Mouse (Mus musculus) cerebellum, adult 2 months (tissue): ENCODE measurements around the gene Mgat4d. TPM values are rescaled to one million over a fixed set of nuclear protein-coding genes. Genes with fewer than 3 reads are reported as not detected.
"Not testable (repeated sequence)": the region's sequence is repeated elsewhere in the genome, so short reads cannot be mapped to it uniquely, and the experiment has no call there.

Source experiments
- DNase-seq, 2 experiments: peaks; one replicate each; pipeline ENCODE4 v3.0.0; 2021
- H3K27ac ChIP-seq: fragments of 200-500 bp; 2 replicates; pipeline ENCODE4 v1.5.1; 2012; ENCODE audit warnings: low read length, control low read depth, inconsistent platforms; ENCODE audit not compliant: insufficient read depth
- H3K27me3 ChIP-seq: fragments of 200-500 bp; 2 replicates; pipeline ENCODE4 v1.6.1; 2012; ENCODE audit warnings: inconsistent platforms, mild to moderate bottlenecking, low read length, moderate library complexity; ENCODE audit not compliant: control insufficient read depth, insufficient read depth
- H3K4me1 ChIP-seq: fragments of 200-500 bp; 2 replicates; pipeline ENCODE4 v1.6.1; 2011; ENCODE audit warnings: low read length; ENCODE audit not compliant: control insufficient read depth, insufficient read depth
- H3K4me3 ChIP-seq: fragments of 200-500 bp; replicated peaks from 2 replicates; pipeline ENCODE3; 2011; ENCODE audit warnings: mild to moderate bottlenecking, low read depth, low read length, control low read depth; ENCODE audit not compliant: insufficient read depth
- CTCF ChIP-seq: fragments of 200-500 bp; IDR thresholded peaks from 2 replicates; pipeline ENCODE4 v1.5.1; 2011; ENCODE audit warnings: low read depth, mild to moderate bottlenecking, control low read depth, low read length, moderate library complexity, borderline replicate concordance; ENCODE audit not compliant: insufficient read depth
- POLR2A ChIP-seq: fragments of 200-500 bp; IDR thresholded peaks from 2 replicates; pipeline ENCODE4 v1.6.1; 2011; ENCODE audit warnings: low read length, control low read depth, borderline replicate concordance; ENCODE audit not compliant: insufficient read depth
- WGBS: fragments of 180-500 bp; shearing (Covaris S2); methylation state at CpG from one replicate; pipeline ENCODE4 v1.1.7; 2018; 5-methylcytosine and 5-hydroxymethylcytosine counted together
- polyA plus RNA-seq: library from polyadenylated mRNA; depleted of rRNA; stranded (reverse); fragments of >200 nt; gene quantifications from 2 replicates; pipeline ENCODE4 v1.2.3, GENCODE M21; 2012; rRNA removed

Gene Mgat4d
- not detected in 2 replicates for polyA plus RNA-seq

- Histone ChIP-seq H3K27ac (no peak within 1 kb of the TSS), H3K4me1 (no peaks in the 10 kb centered on the region), H3K4me3 (no peak within 1 kb of the TSS), H3K27me3 (no peaks in the 10 kb centered on the region)
- DNase-seq: no peak
- WGBS: 83% methylated on average over 18 of the region's 18 CpGs
- TF ChIP-seq POLR2A: no peak
- no peak for TF ChIP-seq CTCF
Measured at GRCm38 (mm10) chr8:83348263-83348662, at the start of gene Mgat4d. TSS of gene Mgat4d (plus strand) at chr8:83348471.

GRCm38 (mm10) chr8:83300135-83300534 is 48.1 kb upstream of the Mgat4d start:
- TF ChIP-seq CTCF (no peak), POLR2A (no peak)
- Histone ChIP-seq H3K27ac (no peak overlapping the region), H3K4me1 (no peaks in the 10 kb centered on the region), H3K27me3 (no peaks in the 10 kb centered on the region), H3K4me3 (no peak overlapping the region)
- DNase-seq: no peak
- WGBS: 59% methylated on average over 1 of the region's 1 CpGs

DNA sequence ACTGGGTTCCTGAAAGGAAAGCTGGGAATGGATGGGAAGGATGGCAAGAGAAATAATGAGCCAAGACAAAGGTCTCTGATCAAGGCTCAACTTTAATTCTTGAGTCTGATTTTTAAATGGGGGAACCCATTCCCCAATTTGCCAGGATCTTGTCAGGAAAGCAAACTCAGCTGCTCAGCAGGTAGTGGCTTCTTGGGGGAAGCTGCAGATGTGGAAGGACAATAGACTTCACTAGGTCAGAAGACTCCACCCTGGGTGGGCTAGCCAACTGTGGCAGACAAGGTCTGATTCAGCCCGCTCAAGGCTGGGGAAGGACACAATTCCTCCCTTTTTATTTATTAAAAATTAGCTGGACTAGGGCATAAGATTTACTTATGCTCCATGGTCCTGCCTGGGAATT is 43.3 kb upstream of the Mgat4d start:
- DNase-seq: no peak
- 96% methylated on average over 1 of the region's 1 CpGs for WGBS
- Histone ChIP-seq H3K27ac (no peak overlapping the region), H3K4me1 (no peaks in the 10 kb centered on the region), H3K27me3 (no peaks in the 10 kb centered on the region), H3K4me3 (no peak overlapping the region)
- no peak for TF ChIP-seq CTCF

DNA sequence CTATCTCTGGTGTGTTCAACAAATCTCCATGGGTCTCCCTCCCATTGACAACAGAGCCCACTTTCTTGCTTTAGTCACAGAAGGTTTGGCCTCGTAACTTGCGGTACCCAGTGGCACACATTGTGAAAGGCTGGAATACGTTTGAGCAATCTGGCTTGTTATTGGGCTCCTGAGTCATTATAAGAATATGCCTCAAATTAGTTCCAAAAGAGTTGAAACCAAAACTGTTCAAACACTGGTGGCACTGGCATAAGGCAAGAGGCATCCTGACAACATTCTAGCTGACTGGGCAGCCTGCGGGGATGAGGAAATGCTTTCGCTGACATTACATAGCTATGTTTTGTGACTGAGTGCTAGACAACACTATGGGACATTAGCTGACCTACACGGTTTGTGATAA is 38.4 kb upstream of the Mgat4d start:
- 86% methylated on average over 6 of the region's 6 CpGs for WGBS
- Histone ChIP-seq H3K27me3 (no peaks in the 10 kb centered on the region), H3K4me3 (no peak overlapping the region), H3K27ac (no peak overlapping the region), H3K4me1 (no peaks in the 10 kb centered on the region)
- no peak for DNase-seq
- TF ChIP-seq CTCF (no peak), POLR2A (no peak)

DNA sequence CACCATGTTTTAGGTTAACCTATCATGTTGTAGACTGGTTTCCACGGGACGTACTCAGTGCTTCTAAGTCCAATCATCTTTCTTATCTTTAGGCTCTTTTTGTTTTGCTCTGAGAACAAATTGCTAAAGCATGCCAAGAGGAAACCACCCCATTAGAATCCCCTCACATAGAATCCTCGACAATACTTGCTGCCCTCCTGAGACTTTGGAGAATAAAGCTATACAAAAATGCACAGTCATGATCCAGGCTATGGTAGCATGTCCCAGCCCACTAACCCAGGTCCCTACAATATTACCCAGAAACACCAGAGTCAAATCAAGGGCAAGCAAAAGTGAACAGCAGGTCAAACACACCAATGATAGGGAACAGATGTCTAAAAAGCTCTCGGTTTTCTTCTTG is 33.2 kb upstream of the Mgat4d start:
- H3K4me1 ChIP-seq, H3K27ac ChIP-seq, H3K27me3 ChIP-seq, H3K4me3 ChIP-seq, DNase-seq: not testable (repeated sequence)
- WGBS: 91% methylated on average over 4 of the region's 4 CpGs

DNA sequence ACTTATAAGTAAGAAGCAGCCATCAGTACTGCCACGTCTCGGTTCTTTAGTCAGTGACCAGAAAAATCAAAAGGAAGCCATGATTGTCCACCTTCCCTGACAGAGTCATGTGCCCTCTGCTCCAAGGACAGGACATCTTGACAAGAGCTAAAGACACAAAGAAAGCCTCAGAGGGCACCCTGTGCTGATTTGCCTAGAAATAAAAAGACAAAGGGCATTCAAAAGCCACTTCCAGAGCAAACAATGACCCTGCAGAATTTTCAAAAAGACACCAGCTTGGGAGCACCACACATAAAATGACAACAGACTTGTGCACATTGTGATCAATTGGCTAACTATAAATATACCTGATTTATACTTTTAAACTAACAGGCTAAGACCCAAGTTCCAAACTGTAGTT is 32.6 kb upstream of the Mgat4d start:
- WGBS: 80% methylated on average over 2 of the region's 2 CpGs
- no peak overlapping the region for H3K27ac ChIP-seq
- H3K4me1 ChIP-seq: no peaks in the 10 kb centered on the region
- TF ChIP-seq CTCF: no peak
- TF ChIP-seq POLR2A: no peak
- no peak overlapping the region for H3K4me3 ChIP-seq
- no peak for DNase-seq
- H3K27me3 ChIP-seq: no peaks in the 10 kb centered on the region

DNA sequence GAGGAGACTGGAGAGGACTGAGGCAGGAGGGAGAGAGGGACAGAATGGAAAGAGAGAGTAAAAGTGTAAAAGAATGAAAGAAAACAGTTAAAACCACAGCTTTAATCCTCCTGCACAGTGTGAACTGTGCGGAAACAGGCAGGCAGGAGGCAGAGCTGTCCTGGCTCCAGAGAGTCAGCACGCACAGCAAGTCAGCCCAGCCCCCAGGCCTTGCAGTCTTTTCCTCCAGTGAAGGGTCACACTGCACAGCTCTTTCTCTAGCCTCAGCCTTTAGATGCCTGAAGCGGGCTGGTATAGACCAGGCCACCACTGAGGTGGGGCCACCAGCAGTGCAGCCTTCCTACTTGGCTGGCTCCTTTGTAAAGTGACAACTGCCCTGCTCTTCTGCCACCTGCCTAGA is 27.7 kb upstream of the Mgat4d start:
- Histone ChIP-seq H3K27ac (no peak overlapping the region), H3K4me3 (no peak overlapping the region), H3K27me3 (no peaks in the 10 kb centered on the region), H3K4me1 (no peaks in the 10 kb centered on the region)
- TF ChIP-seq POLR2A (no peak), CTCF (no peak)
- WGBS: 54% methylated on average over 3 of the region's 3 CpGs
- DNase-seq: no peak

DNA sequence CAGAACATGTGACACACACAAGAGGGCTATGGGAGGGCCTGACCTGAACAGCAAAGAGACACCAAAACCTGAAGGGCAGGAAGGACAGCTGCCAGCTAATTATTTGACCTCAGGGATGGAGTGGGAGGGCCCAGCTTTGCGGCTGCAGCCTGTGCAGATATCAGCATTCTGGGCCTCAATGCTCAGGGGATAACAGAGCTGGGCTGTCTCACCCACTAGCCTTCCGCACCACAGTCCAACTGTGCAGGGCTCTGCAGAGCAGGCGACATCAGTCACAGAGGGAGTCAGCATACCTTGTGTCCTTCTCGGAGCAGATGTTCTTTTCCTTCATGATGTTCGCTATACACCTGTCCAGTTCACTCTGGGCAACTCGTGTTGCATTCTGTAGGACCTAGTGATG is 25.9 kb upstream of the Mgat4d start:
- no peaks in the 10 kb centered on the region for H3K27me3 ChIP-seq
- TF ChIP-seq POLR2A (no peak), CTCF (no peak)
- H3K4me1 ChIP-seq: no peaks in the 10 kb centered on the region
- 93% methylated on average over 6 of the region's 6 CpGs for WGBS
- H3K27ac ChIP-seq: no peak overlapping the region
- no peak for DNase-seq
- no peak overlapping the region for H3K4me3 ChIP-seq

DNA sequence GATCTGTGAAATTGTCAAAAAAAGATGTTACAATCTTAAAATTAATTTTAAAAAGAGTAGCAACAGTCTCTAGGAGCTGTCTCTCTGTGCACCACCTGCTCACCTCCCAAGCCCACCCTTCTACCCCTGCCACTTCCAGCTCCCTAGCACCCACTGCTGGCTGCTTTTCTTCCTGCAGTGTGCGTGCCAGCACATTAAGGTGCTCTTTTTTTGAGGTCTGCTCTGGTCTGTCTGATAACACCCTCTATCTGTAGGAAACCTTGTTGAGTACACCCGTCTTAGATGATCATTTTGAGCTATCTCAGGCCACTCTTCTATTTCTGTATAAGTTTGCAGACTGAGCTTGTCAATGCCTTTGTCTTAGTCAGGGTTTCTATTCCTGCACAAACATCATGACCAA is 25.2 kb upstream of the Mgat4d start:
- TF ChIP-seq CTCF: peak; percentile 18; the same call in 1 of the 2 replicates
- TF ChIP-seq POLR2A: no peak
- WGBS: 87% methylated on average over 2 of the region's 2 CpGs
- no peaks in the 10 kb centered on the region for H3K27me3 ChIP-seq
- H3K4me1 ChIP-seq: no peaks in the 10 kb centered on the region
- no peak overlapping the region for H3K4me3 ChIP-seq
- no peak for DNase-seq
- no peak overlapping the region for H3K27ac ChIP-seq
